In genomic region chr6:89286700-89287428, GRCm38 (mm10) we compare ENCODE assay signal across 9 mouse cellular contexts.
DNase-seq lines count a peak whose midpoint lies in the region; ATAC-seq and TF ChIP-seq lines count a peak whose summit lies in the region.
"Had no signal": no experiment of that assay in that cellular context is flagged by ENCODE, and none has a peak within 500 bp of the region (broad histone marks: within the 10 kb centered on the region; RNA-seq: fewer than 3 reads in every experiment).

No protein-coding gene starts in this region.

- peaks cover 10% of the 10 kb centered on the region for H3K9me3 ChIP-seq in CH12.LX (replicated peaks; ENCODE audit: low read length)
- 0 out of 2 replicates have a peak, but pooled peaks cover 4% of the 10 kb centered on the region for H3K9me3 ChIP-seq in hindbrain, embryonic 12.5 days (replicated peaks)

- TF ChIP-seq RAD21 in CH12.LX (IDR thresholded peaks at IDR 0.05; ENCODE audit: low read depth, low read length), result no peak

- no peak overlapping the region for H3K9ac ChIP-seq in CH12.LX (ENCODE audit: insufficient read depth, low read depth)
- no peak overlapping the region for H3K9ac ChIP-seq in hindbrain, embryonic 12.5 days
- H3K9ac ChIP-seq: heart, embryonic 13.5 days had no signal

- in situ Hi-C loops in CH12.LX (cut with MboI; ENCODE audit: low pct_ligation_motif_present, low pct_unique_long_range_greater_than_20kb, low sequenced_read_pairs), result no loop called here

- peaks cover 26 to 78% of the 10 kb centered on the region in 2 experiments for H3K4me1 ChIP-seq in CH12.LX (ENCODE audit: control insufficient read depth in 1 of 2, insufficient read depth in 2 of 2)
- H3K4me1 ChIP-seq in hindbrain, embryonic 12.5 days, result peaks cover 27% of the 10 kb centered on the region

- dilution Hi-C loops in CH12.LX (cut with MboI; ENCODE audit: extremely low pct_ligation_motif_present, extremely low pct_unique_long_range_greater_than_20kb, low sequenced_read_pairs), result no loop called here

- ATAC-seq in cerebellum, adult (ENCODE audit: insufficient number of reproducible peaks, low FRiP score, low TSS enrichment), result no peak
- ATAC-seq in hindbrain, embryonic 12.5 days (ENCODE audit: low FRiP score), result peak; percentile 47

- no peaks in the 10 kb centered on the region for H3K79me2 ChIP-seq in CH12.LX (replicated peaks; ENCODE audit: control insufficient read depth, extremely low read depth, insufficient read depth, poor library complexity, severe bottlenecking)

- H3K4me3 ChIP-seq in CH12.LX (replicated peaks in 1 of 3; ENCODE audit: low read depth in 2 of 3, low read length in 2 of 3, poor library complexity in 1 of 3), result peak overlapping the region in 2 of 3 experiments; percentile 27 to 54
- no peak overlapping the region for H3K4me3 ChIP-seq in hindbrain, embryonic 12.5 days
- H3K4me3 ChIP-seq in layer of hippocampus, adult 2 months, result no peak overlapping the region
- H3K4me3 ChIP-seq: heart, embryonic 13.5 days had no signal

- H3K27ac ChIP-seq in CH12.LX (ENCODE audit: insufficient read depth, low read depth), result peak overlapping the region; percentile 72
- H3K27ac ChIP-seq in hindbrain, embryonic 12.5 days, result peak overlapping the region; percentile 35; the same call in 1 of the 2 replicates
- H3K27ac ChIP-seq in layer of hippocampus, adult 2 months, result no peak overlapping the region
- H3K27ac ChIP-seq: heart, embryonic 13.5 days had no signal

- no peaks in the 10 kb centered on the region for H3K27me3 ChIP-seq in CH12.LX (replicated peaks)
- H3K27me3 ChIP-seq in hindbrain, embryonic 12.5 days, result no peaks in the 10 kb centered on the region
- H3K27me3 ChIP-seq: heart, embryonic 13.5 days had no signal

- peak; percentile 14 to 50 for DNase-seq in cerebellum, postnatal 14 days
- peak; percentile 95 for DNase-seq in CH12.LX (ENCODE audit: extremely low read depth)
- peak; percentile 43 for DNase-seq in c-Kit-positive CD71-negative TER-119-negative erythroid progenitor cells, embryonic 14.5 days (ENCODE audit: low read depth)
- DNase-seq in lung, postnatal 14 days, result peak; percentile 71
- DNase-seq in retina, embryonic 14.5 days (ENCODE audit: low spot score), result peak; percentile 94
- DNase-seq in layer of hippocampus, adult 2 months (ENCODE audit: low spot score in 2 of 2), result no peak

- TF ChIP-seq POLR2A in CH12.LX (IDR thresholded peaks at IDR 0.05; ENCODE audit: low read depth, low read length), result 0 out of 2 replicates have a peak, but pooled peaks have one; percentile 21

- no peak for TF ChIP-seq EP300 in CH12.LX (IDR thresholded peaks at IDR 0.05; ENCODE audit: low read length)

- WGBS in hindbrain, embryonic 12.5 days, result 63% methylated on average over 6 of the region's 6 CpGs

- H3K36me3 ChIP-seq in CH12.LX (replicated peaks in 1 of 2; ENCODE audit: control insufficient read depth in 1 of 2, insufficient read depth in 1 of 2, low read length in 1 of 2), result peaks cover 6 to 23% of the 10 kb centered on the region in 2 experiments
- H3K36me3 ChIP-seq in hindbrain, embryonic 12.5 days, result no peaks in the 10 kb centered on the region
- H3K36me3 ChIP-seq: heart, embryonic 13.5 days had no signal

- peak overlapping the region; percentile 70 for H3K4me2 ChIP-seq in CH12.LX (ENCODE audit: insufficient read depth, low read depth, poor library complexity, severe bottlenecking)
- H3K4me2 ChIP-seq in hindbrain, embryonic 12.5 days (replicated peaks), result no peak overlapping the region
- H3K4me2 ChIP-seq: heart, embryonic 13.5 days had no signal

- TF ChIP-seq CTCF in CH12.LX (conservative IDR thresholded peaks at IDR 0.05 in 1 of 2, IDR thresholded peaks at IDR 0.05 in 1 of 2; ENCODE audit: low read depth in 2 of 2, low read length in 2 of 2), result no peak
- TF ChIP-seq CTCF in layer of hippocampus, adult 2 months (conservative IDR thresholded peaks at IDR 0.05), result no peak

TF ChIP-seq in CH12.LX, 34 proteins besides CTCF, POLR2A, EP300 and RAD21:
- TF ChIP-seq NELFE (IDR thresholded peaks at IDR 0.05; ENCODE audit: low read depth, low read length) (no peak), SMC3 (IDR thresholded peaks at IDR 0.05; ENCODE audit: low read depth, low read length) (no peak), E2F4 (IDR thresholded peaks at IDR 0.05; ENCODE audit: insufficient replicate concordance, low read depth, low read length) (no peak), MYC (IDR thresholded peaks at IDR 0.05; ENCODE audit: low read depth, low read length) (no peak), MAFK (IDR thresholded peaks at IDR 0.05; ENCODE audit: insufficient replicate concordance, low read length) (no peak), POLR2AphosphoS2 (IDR thresholded peaks at IDR 0.05; ENCODE audit: low read depth, low read length) (no peak), MAZ (IDR thresholded peaks at IDR 0.05; ENCODE audit: low read depth, low read length) (no peak), ZC3H11A (IDR thresholded peaks at IDR 0.05; ENCODE audit: low read depth, low read length) (no peak), NRF1 (IDR thresholded peaks at IDR 0.05; ENCODE audit: low read depth, low read length) (no peak), KAT2A (IDR thresholded peaks at IDR 0.05; ENCODE audit: insufficient replicate concordance, low read length) (no peak), ELF1 (IDR thresholded peaks at IDR 0.05; ENCODE audit: low read depth, low read length) (no peak; the same call in 1 of the 2 replicates), IRF4 (IDR thresholded peaks at IDR 0.05; ENCODE audit: low read depth, low read length) (peak; percentile 5; the same call in 1 of the 2 replicates), HCFC1 (IDR thresholded peaks at IDR 0.05; ENCODE audit: low read depth, low read length) (no peak), GABPA (IDR thresholded peaks at IDR 0.05; ENCODE audit: insufficient replicate concordance, low read depth, low read length) (no peak), SIN3A (IDR thresholded peaks at IDR 0.05; ENCODE audit: low read length) (peak; percentile 64; the same call in 1 of the 2 replicates), ETS1 (conservative IDR thresholded peaks at IDR 0.05; ENCODE audit: low read depth, low read length) (no peak), JUND (conservative IDR thresholded peaks at IDR 0.05; ENCODE audit: low read depth, low read length) (peak; percentile 60; the same call in 1 of the 2 replicates), UBTF (IDR thresholded peaks at IDR 0.05; ENCODE audit: low read depth, low read length) (no peak), MAX (IDR thresholded peaks at IDR 0.05; ENCODE audit: low read length) (peak; percentile 42; the same call in 1 of the 2 replicates), ZMIZ1 (IDR thresholded peaks at IDR 0.05; ENCODE audit: low read depth, low read length) (no peak), ZNF384 (IDR thresholded peaks at IDR 0.05; ENCODE audit: low read depth, low read length) (no peak), CHD2 (IDR thresholded peaks at IDR 0.05; ENCODE audit: low read length) (no peak), ZKSCAN1 (IDR thresholded peaks at IDR 0.05; ENCODE audit: borderline replicate concordance, low read depth, low read length) (no peak), TBP (conservative IDR thresholded peaks at IDR 0.05; ENCODE audit: low read depth, low read length) (no peak), MEF2A (IDR thresholded peaks at IDR 0.05; ENCODE audit: borderline replicate concordance, low read depth, low read length) (no peak), JUN (IDR thresholded peaks at IDR 0.05; ENCODE audit: insufficient read depth, low read depth, low read length) (peak; percentile 91), MXI1 (IDR thresholded peaks at IDR 0.05; ENCODE audit: low read depth, low read length) (peak; percentile 93), BHLHE40 (IDR thresholded peaks at IDR 0.05; ENCODE audit: low read depth, low read length) (peak; percentile 70), PAX5 (IDR thresholded peaks at IDR 0.05; ENCODE audit: low read length) (no peak), TCF12 (IDR thresholded peaks at IDR 0.05; ENCODE audit: low read depth, low read length) (peak; percentile 41; the same call in 1 of the 2 replicates), USF2 (conservative IDR thresholded peaks at IDR 0.05; ENCODE audit: low read depth, low read length) (no peak), RCOR1 (conservative IDR thresholded peaks at IDR 0.05; ENCODE audit: low read depth, low read length) (no peak), CHD1 (IDR thresholded peaks at IDR 0.05; ENCODE audit: low read depth, low read length) (no peak), USF1 (IDR thresholded peaks at IDR 0.05; ENCODE audit: low read depth, low read length) (no peak)
TF ChIP-seq in CH12.LX: peak in this region for 8.

Comparison
In these comparisons a context has a peak if more than half of its experiments do, and no peak if none do; other contexts are left out.
1. DNase-seq: peak in cerebellum, postnatal 14 days (2 of 2), CH12.LX (single experiment), c-Kit-positive CD71-negative TER-119-negative erythroid progenitor cells, embryonic 14.5 days (single experiment), lung, postnatal 14 days (single experiment) and retina, embryonic 14.5 days (single experiment); none in layer of hippocampus, adult 2 months (0 of 2).
2. H3K4me3 ChIP-seq: peak in CH12.LX (2 of 3); none in hindbrain, embryonic 12.5 days (single experiment) and layer of hippocampus, adult 2 months (single experiment).